Mouse (Mus musculus): ENCODE measurements around the gene Sgsm2.

GRCm38 (mm10) chr11:74800658-74801057 is 96.2 kb downstream of the Sgsm2 start:
- TF ChIP-seq POLR2A (IDR thresholded peaks at IDR 0.05; ENCODE audit: borderline replicate concordance, low read depth, low read length) (no peak), CTCF (IDR thresholded peaks at IDR 0.05; ENCODE audit: low read depth, low read length) (no peak)
